Mouse (Mus musculus) MEL-GATA-1-ER (cell line): ENCODE data around the gene Pygo2.

Source experiments
- DNase-seq: peaks from one replicate; pipeline ENCODE4 v3.0.0-alpha.2; 2012; ENCODE audit warnings: low read depth; ENCODE audit errors: extremely low read depth

Gene Pygo2

DNA sequence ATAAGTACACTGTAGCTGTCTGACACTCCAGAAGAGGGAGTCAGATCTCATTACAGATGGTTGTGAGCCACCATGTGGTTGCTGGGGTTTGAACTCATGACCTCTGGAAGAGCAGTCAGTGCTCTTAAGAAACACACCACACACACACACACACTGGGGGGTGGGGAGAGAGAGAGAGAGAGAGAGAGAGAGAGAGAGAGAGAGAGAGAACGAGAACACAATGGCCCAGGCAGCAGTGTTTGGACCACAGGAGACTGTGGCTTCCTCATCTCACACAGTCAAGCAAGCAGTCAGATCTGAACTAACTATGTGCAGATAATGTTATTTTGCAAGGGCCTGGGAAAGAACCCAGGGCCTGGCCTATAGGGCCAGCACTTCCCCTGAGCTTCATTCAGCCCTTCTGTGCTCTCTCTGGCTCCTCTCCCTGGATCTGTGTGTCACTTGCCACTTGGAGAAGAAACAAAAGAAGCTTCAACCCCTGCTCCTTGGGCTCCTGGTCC, 25.8 kb downstream of the Pygo2 start:
- no peak for DNase-seq

DNA sequence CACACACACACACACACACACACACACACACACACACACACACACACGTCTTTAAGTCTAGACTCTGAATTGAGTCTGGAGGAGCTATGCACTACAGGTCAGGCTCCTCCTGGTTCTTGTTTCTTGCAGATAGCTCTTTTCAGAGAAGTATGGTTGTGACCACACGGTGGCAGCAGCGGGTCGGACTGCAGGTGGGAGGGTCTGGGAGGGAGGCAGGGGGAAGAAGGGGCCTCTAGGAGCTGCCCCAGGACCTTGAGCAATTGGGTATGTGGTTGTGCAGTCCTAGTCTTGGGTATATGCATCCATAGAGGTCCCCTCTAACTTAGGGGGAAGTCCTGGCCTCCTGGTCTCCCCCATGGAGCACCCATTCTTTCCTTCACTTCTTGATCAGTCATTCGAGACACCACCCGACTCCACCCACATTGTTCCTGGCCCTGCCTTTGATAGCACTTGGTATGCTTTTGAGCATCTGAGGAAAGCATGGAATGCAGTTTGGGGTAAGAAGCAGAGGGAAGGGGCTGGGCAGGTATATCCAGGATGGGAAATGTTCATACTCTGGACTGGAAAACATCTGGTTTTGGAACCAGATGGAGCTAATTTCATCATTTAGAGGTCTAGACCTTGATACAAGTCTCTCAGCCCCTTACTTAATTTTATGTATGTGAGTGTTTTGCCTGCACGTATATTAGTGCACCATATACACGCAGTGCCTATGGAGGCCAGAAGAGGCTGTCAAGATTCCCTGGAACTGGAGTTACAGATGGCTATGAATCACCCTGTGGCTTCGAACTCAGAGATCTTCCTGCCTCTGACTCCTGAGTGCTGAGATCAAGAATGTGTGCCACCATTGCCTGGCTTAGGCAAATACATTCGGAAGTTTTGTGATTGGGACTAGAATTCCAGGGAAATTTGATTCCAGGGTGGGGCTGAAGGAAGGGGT, 27.0 kb downstream of the Pygo2 start:
- peak; percentile 83 for DNase-seq

DNA sequence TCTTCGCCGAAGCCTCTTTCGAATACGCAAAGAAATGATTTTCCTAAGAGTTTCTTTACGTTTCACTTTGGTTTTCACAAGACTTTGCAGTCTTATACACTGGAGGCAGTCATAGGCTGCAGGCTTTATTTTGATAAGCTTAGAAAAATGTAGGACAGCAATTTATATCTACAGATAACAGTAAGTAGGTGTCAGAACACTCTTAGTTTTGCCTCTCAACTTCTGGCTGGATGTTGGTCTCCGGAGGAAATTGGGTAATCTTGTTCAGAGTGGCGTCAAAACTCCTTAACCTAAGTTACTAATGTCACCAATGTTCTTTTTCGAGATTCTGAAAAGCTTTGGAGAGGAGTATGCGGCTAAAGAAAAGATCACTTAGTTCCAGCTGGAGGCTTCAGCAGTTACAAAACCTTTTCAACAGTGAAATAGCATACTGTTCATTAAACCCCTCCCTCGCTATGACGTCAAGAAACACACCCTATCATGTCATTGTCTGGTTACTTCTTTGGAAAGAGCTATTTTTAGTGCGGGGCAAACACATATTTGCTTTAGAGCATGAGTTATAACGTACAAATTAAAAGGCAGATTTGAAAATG, 28.5 kb downstream of the Pygo2 start:
- DNase-seq: peak; percentile 95

DNA sequence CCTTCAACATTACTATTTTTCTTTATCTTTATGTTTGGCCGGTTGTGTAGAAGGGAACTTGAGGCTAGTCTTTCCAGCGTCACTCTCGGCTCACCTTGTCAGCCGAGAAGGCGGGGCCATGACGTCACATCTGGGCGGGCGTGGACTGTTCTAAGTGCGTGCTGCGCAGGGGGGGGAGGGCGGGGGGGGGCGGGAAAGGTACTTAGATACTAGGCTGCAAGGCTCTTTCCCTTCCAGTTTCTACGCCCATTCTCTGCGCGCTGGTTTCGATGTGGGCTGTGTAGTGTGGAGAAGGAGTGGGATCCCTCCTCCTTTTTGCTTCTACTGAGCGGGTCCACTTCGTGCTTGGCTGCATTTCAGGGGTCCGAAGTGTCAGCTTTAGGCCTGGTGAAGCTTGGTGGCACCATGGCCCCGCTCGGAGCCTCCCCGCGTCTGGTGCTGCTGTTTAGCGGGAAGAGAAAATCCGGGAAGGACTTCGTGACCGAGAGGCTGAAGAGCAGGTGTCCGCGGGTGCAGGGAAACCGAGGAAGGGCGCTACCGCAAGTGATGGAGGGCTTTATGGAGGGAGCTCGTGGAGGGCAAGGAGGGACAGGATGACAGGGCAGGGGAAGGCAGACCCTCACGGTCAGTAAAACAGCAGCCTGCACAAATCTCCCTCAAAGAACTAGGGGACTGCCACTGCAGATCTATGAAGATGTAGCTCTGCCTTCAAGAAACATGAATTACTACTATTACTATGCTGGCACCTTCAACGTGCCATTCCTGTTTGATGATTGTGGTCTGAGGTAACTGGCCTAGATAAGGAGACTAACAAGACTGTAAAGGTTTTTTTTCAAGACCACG, 29.2 kb downstream of the Pygo2 start:
- DNase-seq: peak; percentile 91

DNA sequence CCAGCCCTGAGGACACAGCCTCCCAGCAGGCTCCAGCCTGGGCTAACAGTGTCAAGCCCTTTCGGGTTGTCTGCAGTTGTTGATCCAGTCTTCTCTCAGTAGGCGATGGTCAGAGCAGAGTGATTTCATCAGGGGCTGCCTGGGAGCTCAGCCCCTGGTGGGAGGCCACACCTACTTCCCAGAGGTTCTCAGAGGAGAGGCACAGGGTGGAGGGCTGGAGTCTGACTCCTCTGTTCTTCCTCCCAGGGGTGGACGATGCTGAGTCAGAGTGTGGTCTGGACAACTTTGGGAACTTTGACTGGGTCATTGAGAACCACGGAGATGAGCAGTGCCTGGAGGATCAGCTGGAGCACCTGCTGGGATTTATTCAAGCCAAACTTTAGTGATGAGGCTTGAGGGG, 38.3 kb downstream of the Pygo2 start:
- no peak for DNase-seq

DNA sequence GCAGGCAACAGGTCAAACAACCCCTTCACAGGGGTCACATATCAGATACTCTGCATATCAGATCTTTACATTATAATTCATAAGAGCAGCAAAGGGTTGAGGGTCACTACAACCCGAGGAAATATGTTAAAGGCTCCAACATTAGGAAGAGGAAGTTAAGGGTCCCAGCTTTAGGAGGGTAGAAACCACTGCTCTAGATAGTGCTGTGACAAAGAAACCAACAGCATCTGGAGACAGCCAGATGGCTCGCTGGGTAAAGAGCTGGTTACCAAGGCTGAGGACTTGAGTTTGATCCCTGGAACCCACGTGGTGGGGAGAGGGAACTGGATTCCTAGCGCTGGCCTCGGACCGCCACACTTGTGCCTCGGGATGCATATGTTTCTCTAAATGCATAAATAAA, 42.3 kb downstream of the Pygo2 start:
- DNase-seq: peak; percentile 76

DNA sequence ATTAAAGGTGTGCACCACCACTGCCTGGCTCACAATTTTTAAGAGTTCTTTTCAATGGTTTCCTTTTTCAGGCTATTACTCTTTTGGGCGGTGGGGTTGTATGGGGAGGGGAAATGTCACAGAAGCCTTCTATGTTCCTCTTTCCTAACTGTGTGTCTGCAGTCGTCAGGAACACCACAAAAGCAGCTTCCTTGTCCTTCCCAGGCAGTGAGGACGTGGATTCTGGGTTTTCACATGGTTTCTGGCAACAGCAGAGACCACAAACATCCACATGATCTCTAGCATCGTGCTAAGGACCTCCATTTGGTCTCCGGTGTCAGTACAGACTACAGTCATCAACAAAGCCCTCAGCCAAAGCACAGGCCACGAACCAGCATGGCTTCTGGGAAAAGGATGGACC, 43.8 kb downstream of the Pygo2 start:
- DNase-seq: no peak

DNA sequence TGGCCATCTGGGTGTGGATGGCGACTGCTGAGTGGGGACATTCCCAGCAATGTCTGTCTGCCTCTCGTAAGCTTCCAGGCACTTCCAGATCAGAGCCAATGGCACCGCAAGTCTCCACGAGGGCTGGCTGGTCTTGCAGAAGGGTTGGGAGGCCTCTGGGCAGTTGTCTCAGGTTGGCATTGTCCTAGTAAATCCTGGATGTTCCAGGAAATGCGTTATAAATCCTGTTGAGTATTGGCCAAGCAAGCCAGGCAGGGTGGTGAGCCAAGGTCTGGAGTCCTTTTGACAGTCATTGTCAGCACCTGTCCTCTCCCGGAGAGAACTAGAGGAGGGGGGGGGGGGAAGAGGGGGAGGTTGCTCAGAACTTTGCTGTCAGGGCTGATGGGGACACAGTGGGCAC, 49.0 kb downstream of the Pygo2 start:
- DNase-seq: no peak

DNA sequence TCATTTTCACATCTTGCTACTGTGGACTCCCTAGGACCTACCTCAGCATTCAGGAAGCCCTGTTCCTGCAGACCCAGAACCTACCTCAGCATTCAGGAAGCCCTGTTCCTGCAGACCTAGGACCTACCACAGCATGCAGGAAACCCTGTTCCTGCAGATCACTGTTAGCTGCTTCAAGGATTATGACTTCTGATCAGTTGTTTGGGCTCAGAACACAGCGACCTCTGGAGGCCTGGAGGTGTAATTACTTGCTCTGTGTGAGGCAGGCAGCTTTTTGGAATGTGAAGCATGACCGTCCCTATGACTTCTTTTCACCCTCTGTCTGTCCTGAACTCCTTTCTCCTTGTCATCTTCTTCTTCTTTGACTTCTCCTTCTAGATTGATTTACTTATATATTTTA, 51.5 kb downstream of the Pygo2 start:
- peak; percentile 74 for DNase-seq

DNA sequence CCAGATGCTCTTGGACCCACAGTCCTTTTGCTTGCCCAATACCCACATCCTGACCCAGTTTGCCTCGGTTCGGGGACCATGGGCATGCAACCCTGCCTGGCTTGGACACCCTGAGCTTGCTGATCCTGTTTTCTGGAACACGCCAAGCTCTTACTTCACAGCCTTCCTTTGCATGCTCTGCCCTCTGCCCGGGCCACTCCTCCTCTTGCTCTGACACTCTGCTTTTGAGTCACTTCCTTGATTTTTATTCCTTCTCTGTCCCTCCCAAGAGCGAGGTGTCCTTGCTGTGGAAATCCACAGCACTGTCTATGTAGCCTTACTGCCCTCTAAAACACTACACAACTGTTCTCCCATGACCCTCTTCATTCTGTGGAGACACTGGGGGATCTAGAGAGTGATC, 52.2 kb downstream of the Pygo2 start:
- no peak for DNase-seq
